ENCODE assay signal across 27 mouse cellular contexts in the genomic region with DNA sequence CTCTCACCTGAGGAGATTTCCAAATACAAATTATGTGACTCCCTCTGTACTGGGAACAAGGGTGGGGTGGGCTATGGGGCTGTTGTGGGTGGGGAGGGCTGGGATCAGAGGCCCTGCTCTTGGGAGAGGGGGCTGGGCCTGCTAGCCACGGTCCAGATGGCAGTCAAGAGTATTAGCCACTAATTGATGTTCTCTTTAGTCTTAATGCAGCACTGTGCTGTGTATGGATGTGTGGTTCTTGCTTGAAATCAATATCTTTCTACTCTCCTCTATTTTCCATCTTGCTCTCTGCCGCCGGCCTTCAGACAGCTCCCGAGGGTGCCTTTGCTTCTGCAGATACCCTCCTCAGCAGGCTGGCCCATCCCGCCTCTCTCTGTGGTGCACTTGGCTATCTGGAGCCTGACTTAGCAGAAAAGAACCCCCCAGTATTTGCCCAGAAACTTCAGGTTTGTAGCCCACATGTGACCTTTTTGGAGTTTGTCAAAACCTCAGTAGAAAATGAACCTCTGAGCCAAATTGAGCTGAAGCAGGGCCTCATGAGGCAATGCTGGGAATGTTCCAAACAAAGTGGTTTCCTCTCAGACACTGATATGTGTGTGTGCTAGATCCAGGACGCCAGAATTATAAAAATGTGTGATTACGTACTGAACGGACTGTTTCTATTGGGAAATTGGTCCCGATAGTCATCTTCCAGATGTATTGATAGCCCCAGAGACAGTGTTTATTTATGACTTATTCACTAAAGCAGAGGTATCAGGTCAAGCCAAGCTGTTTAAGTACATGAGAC. TPM values are rescaled to one million over a fixed set of nuclear protein-coding genes. Genes with fewer than 3 reads are reported as not detected.
DNase-seq lines count a peak whose midpoint lies in the region; ATAC-seq and TF ChIP-seq lines count a peak whose summit lies in the region.
"Had no signal": no experiment of that assay in that cellular context is flagged by ENCODE, and none has a peak within 500 bp of the region (broad histone marks: within the 10 kb centered on the region; RNA-seq: fewer than 3 reads in every experiment).

No protein-coding gene starts in this region.

- 76% methylated on average over 9 of the region's 9 CpGs for WGBS in limb, embryonic 13.5 days
- 92% methylated on average over 9 of the region's 9 CpGs for WGBS in limb, embryonic 10.5 days
- 53% methylated on average over 9 of the region's 9 CpGs for WGBS in neural tube, embryonic 15.5 days

- no peak overlapping the region for H3K9ac ChIP-seq in limb, embryonic 13.5 days
- no peak overlapping the region for H3K9ac ChIP-seq in neural tube, embryonic 15.5 days (replicated peaks)
- H3K9ac ChIP-seq: heart, embryonic 13.5 days; liver, postnatal 0 days; neural tube, embryonic 12.5 days had no signal

- ATAC-seq in limb, embryonic 13.5 days (ENCODE audit: low FRiP score, low read depth) = peak; percentile 24; the same call in 1 of the 2 replicates
- no peak for ATAC-seq in neural tube, embryonic 15.5 days (ENCODE audit: low FRiP score)
- ATAC-seq: forebrain, embryonic 14.5 days; inflammation-experienced regulatory T-cells, adult 6 months; liver, postnatal 0 days had no signal

- DNase-seq in gastrocnemius, adult 2 months = no peak
- no peak for DNase-seq in gastrocnemius, adult 18-20 months (ENCODE audit: low spot score)
- DNase-seq in limb, embryonic 10.5 days (ENCODE audit: low spot score) = no peak
- DNase-seq in adipocyte (ENCODE audit: low spot score) = peak; percentile 50
- no peak for DNase-seq in urinary bladder, postnatal 36 days (ENCODE audit: low spot score in 2 of 2)
- DNase-seq: adrenal gland, postnatal 25 days; cerebellum, adult 9-10 months; gastrocnemius, postnatal 14 days; heart, adult 18-20 months; heart, postnatal 4 days; kidney, adult 18-20 months; kidney, postnatal 4 days; left cerebral cortex, postnatal 4 days; liver, postnatal 0 days; lung, postnatal 10 days; midbrain, embryonic 14.5 days; thymus, adult 18-20 months; thymus, postnatal 36 days had no signal

- H3K4me2 ChIP-seq in limb, embryonic 13.5 days (replicated peaks) = no peak overlapping the region
- no peak overlapping the region for H3K4me2 ChIP-seq in neural tube, embryonic 15.5 days
- H3K4me2 ChIP-seq: heart, embryonic 13.5 days; liver, embryonic 11.5 days; neural tube, embryonic 12.5 days had no signal

- H3K9me3 ChIP-seq in limb, embryonic 13.5 days = no peaks in the 10 kb centered on the region
- no peaks in the 10 kb centered on the region for H3K9me3 ChIP-seq in limb, embryonic 10.5 days (replicated peaks)
- no peaks in the 10 kb centered on the region for H3K9me3 ChIP-seq in neural tube, embryonic 15.5 days (replicated peaks)
- H3K9me3 ChIP-seq: heart, embryonic 13.5 days; neural tube, embryonic 12.5 days had no signal

- intact Hi-C loops in gastrocnemius, adult 2 months (cut with DNase I) = no loop called here

- H3K27me3 ChIP-seq in limb, embryonic 13.5 days = no peaks in the 10 kb centered on the region
- H3K27me3 ChIP-seq in limb, embryonic 10.5 days (ENCODE audit: low read depth, poor library complexity, severe bottlenecking) = no peaks in the 10 kb centered on the region
- H3K27me3 ChIP-seq in neural tube, embryonic 15.5 days (replicated peaks) = no peaks in the 10 kb centered on the region
- H3K27me3 ChIP-seq: heart, embryonic 13.5 days; neural tube, embryonic 12.5 days had no signal

- no peak for TF ChIP-seq CTCF in gastrocnemius, adult 2 months (IDR thresholded peaks at IDR 0.05)

- H3K4me3 ChIP-seq in gastrocnemius, adult 2 months = no peak overlapping the region
- no peak overlapping the region for H3K4me3 ChIP-seq in limb, embryonic 13.5 days
- no peak overlapping the region for H3K4me3 ChIP-seq in limb, embryonic 10.5 days
- no peak overlapping the region for H3K4me3 ChIP-seq in neural tube, embryonic 15.5 days (replicated peaks)
- H3K4me3 ChIP-seq: heart, embryonic 13.5 days; left cerebral cortex, adult 2 months; neural tube, embryonic 12.5 days had no signal

- H3K27ac ChIP-seq in gastrocnemius, adult 2 months = peak overlapping the region; percentile 20; the same call in 1 of the 2 replicates
- H3K27ac ChIP-seq in limb, embryonic 13.5 days = no peak overlapping the region
- H3K27ac ChIP-seq in limb, embryonic 10.5 days = no peak overlapping the region
- 0 out of 2 replicates have a peak overlapping the region, but pooled peaks have one; percentile 8 for H3K27ac ChIP-seq in neural tube, embryonic 15.5 days (replicated peaks)
- H3K27ac ChIP-seq: heart, embryonic 13.5 days; left cerebral cortex, adult 2 months; neural tube, embryonic 12.5 days had no signal

- peaks cover 95% of the 10 kb centered on the region for H3K36me3 ChIP-seq in limb, embryonic 13.5 days
- H3K36me3 ChIP-seq in limb, embryonic 10.5 days = peaks cover 100% of the 10 kb centered on the region
- H3K36me3 ChIP-seq in neural tube, embryonic 15.5 days = peaks cover 83% of the 10 kb centered on the region

- H3K4me1 ChIP-seq in limb, embryonic 13.5 days = peaks cover 4% of the 10 kb centered on the region; the same call in 1 of the 2 replicates
- no peaks in the 10 kb centered on the region; the same call in 1 of the 2 replicates for H3K4me1 ChIP-seq in limb, embryonic 10.5 days
- H3K4me1 ChIP-seq in neural tube, embryonic 15.5 days = no peaks in the 10 kb centered on the region

RNA-seq across cellular contexts. Expression of a gene that starts 30.4 kb away (rescaled TPM):
- not detected for total RNA-seq in gastrocnemius, adult 2 months (2021)
- total RNA-seq in gastrocnemius, adult 18-20 months (2021) = not detected
- polyA plus RNA-seq in limb, embryonic 13.5 days (2015; fragmentation: Nextera tagmentation; extraction: Ambion mirVana) = 0.22 TPM in 1 of 2 replicates, not detected in the other
- polyA plus RNA-seq in limb, embryonic 10.5 days (2016; fragmentation: Nextera tagmentation; extraction: Ambion mirVana) = not detected in 2 replicates
- 0.05 TPM in 1 of 2 replicates, not detected in the other for polyA plus RNA-seq in neural tube, embryonic 15.5 days (2015; fragmentation: Nextera tagmentation; extraction: Ambion mirVana)
- total RNA-seq: adrenal gland, postnatal 25 days had no signal
- polyA plus RNA-seq: forebrain, embryonic 14.5 days; kidney, embryonic 16.5 days; liver, embryonic 11.5 days; midbrain, embryonic 14.5 days had no signal

Comparison
In these comparisons a context has a peak if more than half of its experiments do, and no peak if none do; other contexts are left out.
1. H3K27ac ChIP-seq: peak in gastrocnemius, adult 2 months (single experiment) and neural tube, embryonic 15.5 days (single experiment); none in limb, embryonic 13.5 days (single experiment) and limb, embryonic 10.5 days (single experiment).